Mouse (Mus musculus): ENCODE measurements around the gene Phf23.

DNA sequence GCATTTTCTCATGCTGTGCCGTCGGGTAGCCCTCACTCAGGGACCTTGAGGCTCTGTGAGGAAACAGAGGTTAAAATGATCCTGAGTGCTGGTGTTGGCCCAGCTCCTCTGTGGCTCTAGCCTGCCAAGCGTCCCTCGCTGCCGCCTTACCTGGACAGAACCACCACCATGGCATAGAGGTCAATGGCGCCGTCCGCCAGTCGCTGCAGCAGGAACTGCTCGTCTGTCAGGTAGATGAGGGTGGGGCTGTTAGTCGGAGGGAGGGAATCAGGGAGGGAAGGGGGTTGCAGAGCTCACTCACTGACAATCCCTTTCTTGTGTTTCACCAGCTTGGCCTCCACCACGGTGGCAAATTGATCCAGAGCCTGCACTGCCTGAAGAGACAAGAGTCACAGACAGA is 15.0 kb downstream of the Phf23 start:
- TF ChIP-seq CTCF (IDR thresholded peaks at IDR 0.05; ENCODE audit: low read depth, low read length): no peak
- no peak for TF ChIP-seq POLR2A (IDR thresholded peaks at IDR 0.05; ENCODE audit: insufficient read depth, low read length)
